Mouse (Mus musculus): ENCODE data around the gene Zkscan14.
A peak's percentile ranks its signal among the peaks of the same experiment; 100 is the strongest.
"Not testable (repeated sequence)": the region's sequence is repeated elsewhere in the genome, so short reads cannot be mapped to it uniquely, and the experiment has no call there.

Gene Zkscan14

DNA sequence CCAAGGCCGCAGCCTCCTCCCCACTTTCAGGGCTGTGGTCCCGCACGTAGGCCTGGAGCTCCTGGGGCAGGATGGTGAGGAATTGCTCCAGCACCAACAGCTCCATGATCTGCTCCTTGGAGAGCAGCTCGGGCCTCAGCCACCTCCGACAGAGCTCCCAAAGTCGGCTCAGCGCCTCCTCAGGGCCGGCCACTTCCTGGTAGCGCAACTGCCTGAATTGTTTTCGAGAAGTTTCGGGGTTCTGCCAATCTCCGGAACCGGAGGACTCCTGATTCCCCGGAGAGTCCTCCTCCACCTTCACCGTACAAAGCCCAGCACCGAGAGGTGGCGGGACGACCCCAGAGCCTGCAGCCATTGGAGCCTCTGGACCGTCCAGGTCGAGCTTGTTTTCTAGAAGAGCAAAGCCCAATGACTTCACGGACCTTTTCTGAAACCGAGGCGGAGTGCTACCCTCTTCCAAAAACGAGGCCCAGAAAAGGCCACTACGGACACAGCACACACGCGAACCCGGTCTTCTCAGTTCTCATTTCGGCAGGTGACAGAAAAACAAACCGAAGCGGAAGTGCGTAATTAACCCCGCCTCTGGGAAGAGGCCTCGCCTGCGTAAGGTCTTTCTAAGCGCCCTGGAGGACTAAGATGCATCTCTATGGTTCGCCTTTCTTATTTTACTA, at the start of gene Zkscan14:
TSS of gene Zkscan14 (minus strand) at position 548 of the 671 bp plus-strand sequence.
- peak; percentile 33 to 64 for DNase-seq

DNA sequence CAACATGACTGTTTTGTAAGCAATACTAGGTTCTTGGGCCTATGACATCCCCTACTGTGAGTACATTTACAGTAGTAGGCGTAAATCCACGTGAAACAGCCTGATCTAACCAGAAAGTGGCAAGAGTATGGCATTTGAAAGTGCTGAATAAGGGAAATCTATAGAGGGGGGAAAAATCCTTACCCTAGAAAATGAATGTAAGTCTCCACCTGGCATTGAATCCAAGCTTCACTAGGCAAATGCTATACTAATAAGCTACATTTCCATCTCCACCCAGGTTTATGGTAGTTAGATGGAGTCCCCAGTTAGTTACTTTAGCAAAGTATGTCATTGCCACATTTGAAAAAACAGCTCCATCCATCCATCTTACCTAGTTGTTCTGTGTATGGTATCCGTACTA, 47.9 kb upstream of the Zkscan14 start:
- no peak for DNase-seq

GRCm38 (mm10) chr5:145234636-145235035, 33.0 kb upstream of the Zkscan14 start:
- no peak for DNase-seq

GRCm38 (mm10) chr5:145231893-145232411, 30.3 kb upstream of the Zkscan14 start:
- no peak for DNase-seq

DNA sequence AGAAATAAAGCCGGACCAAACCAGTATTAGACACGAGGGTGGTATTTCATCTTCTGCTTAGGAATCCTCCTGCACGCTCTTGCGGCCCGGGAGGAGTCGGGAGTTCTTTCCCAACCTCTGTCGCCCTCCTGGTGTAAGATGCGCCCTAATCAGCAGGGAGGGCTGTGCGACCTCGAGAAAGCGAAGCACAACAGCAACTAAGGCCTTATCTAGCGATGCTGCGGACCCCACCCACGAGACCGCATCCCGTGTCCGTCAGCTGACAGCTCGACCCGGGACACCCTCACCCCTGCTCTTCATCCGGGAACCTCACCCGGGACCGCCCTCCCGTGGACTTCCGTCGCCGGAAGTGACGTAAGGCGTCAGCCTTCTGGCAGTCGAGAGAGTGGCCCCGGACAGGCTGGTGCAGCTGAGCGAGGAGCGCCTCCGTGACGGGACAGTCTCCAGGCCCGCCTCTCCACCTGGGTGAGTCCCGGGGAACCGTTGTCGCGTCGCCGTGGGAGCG, 29.8 kb upstream of the Zkscan14 start, which contains the start of gene Zfp655:
TSS of gene Zfp655 (plus strand) at position 349 of the 505 bp plus-strand sequence.
- peak; percentile 95 to 97 for DNase-seq

DNA sequence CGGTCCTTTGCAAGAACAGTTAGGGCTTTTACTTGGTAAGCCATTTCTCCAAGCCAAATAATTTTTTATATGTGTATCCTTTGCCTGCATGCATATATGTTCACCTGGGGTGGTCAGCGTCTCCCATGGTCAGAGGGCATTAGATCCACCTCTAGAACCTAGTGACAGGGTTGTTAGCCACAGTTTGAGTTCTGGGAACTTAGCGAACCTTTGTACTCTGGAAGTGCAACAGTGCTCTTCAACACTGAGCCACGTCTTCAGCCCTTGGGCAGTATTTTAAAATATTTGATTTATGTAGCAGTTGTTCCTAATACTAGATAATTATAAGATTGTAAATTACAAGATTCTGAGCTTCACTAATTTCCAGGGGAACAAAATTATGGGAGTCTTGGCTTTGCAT, 29.0 kb upstream of the Zkscan14 start:
- no peak for DNase-seq

DNA sequence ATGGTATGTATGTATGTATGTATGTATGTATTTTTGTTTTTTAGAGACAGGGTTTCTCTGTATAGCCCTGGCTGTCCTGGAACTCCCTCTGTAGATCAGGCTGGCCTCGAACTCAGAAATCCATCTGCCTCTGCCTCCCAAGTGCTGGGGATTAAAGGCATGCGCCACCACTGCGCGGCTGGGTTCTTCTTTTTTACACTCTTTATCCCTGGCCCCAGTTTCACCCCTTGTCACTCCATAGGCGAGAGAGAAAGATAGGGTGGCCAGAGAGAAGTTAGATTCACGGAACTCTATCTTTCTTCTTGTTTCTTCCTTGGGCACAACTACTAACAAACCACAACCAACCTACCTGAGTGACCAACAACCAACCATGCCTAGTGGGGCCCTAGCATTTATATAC, 27.6 kb upstream of the Zkscan14 start:
- DNase-seq, result not testable (repeated sequence)

DNA sequence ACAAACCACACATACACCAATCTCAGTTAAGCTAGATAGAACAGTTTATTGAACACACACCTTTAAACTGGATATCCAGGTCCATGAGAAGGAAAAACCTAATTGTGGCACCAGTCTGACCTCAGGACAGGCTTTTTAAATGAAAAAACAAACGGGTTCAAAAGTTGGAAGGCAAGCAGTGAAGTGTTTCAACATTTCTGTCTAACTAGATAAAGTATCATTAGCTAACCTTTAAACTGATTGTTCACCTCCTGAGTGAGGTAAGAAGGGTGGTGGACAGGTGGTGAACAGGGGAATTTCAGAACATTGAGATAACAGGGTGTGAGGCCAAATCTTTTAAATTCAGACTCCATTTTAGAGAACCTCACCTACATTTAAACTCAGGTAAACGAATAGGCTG, 24.8 kb upstream of the Zkscan14 start:
- no peak for DNase-seq

- DNase-seq, result no peak
Observed at GRCm38 (mm10) chr5:145223395-145223794, 21.7 kb upstream of the Zkscan14 start.

GRCm38 (mm10) chr5:145222840-145223239, 21.2 kb upstream of the Zkscan14 start:
- DNase-seq, result no peak

- no peak for DNase-seq
Observed at GRCm38 (mm10) chr5:145219981-145220380, 18.3 kb upstream of the Zkscan14 start.

- DNase-seq, result no peak
Observed at GRCm38 (mm10) chr5:145218671-145219070, 17.0 kb upstream of the Zkscan14 start.

GRCm38 (mm10) chr5:145218206-145218605, 16.5 kb upstream of the Zkscan14 start:
- no peak for DNase-seq

DNA sequence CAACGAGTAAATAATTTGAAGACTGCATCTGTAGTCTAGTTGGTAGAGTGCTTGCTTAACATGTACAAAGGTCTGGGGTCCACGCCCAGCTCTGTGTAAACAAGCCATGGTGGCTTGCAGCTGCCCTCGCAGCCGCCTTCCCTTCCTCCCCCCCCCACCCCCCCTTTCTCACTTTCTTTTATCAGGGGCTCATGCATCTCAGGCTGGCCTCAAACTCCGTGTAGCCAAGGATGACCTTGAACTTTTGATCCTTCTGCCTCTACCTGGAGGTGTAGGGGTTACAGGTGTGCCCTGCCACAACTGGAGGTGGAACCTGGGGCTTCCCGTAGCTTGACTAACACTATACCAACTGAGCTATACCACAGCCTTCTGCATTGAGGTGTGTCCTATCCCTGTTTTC, 16.1 kb upstream of the Zkscan14 start:
- no peak for DNase-seq

DNA sequence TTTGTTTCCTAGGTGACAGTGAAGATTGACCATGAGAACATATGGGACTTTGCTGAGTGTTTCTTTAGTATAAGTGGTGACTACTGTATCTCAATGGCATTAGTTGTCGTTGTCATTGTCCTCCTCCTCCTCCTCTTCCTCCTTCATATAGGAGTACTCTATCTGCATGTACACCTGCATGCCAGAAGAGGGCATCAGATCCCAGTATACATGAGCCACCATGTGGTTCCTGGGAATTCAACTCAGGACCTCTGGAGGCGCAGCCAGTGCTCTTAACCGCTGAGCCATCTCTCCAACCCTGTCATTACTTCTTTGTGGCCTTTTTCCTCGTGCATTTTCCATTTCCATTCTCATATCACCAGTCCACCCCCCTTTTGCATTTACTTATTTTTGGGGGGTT, 13.0 kb upstream of the Zkscan14 start:
- no peak for DNase-seq

DNA sequence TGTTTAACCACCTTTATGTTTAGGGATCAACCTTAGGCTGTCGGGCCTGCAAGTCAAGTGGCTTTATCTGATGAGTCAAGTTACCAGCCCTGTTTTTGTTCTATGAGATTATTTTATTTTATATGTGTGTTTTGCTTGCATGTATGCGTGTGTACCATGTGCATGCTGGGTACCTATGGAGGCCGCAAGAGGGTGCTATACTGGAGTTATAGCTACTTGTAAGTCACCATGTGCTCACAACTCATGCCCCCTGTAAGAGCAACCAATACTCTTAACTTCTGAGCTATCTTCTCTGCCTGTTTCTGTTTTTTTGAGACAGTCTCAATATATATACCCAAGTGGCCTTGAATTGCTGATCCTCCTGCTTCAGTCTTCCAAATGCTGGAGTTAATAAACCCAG, 11.8 kb upstream of the Zkscan14 start:
- DNase-seq, result no peak

DNA sequence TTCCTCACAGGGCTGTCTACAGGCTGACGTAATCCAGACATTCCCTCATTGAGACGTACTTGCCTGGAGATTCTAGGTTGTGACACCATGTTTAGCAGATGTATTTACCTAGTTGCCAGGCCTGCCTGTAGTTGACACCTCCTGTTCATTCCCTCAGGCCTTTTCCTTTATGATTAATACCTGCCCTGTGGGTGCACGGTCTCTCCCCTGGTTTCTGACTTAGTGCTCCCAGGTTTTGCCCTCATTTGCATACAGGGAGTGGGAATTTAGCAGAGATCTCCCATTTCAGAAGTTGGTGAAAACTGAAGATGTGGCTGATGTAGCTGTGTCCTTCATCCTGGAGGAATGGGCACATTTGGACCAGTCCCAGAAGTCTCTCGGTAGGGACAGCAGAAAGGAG, 10.5 kb upstream of the Zkscan14 start:
- DNase-seq, result no peak

DNA sequence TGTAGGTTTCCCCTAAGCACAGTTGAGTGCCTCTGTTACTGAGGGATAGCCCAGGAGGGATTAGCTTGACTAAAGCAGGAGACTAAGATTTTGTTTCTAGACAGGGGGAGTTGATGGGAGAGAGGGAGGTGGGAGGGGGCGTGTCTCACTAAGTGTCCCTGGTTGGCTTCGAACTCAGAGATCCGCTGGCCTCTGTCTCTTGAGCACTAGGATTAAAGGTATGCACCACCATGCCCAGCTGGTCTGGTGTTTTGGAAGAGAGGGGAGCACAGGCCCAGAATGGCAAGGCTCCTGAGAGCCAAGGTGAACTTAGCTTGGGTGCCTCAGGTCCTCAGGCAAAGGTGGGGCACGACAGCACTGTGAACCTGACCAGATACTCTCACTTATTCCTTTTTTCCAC, 9.7 kb upstream of the Zkscan14 start:
- no peak for DNase-seq

- not testable (repeated sequence) for DNase-seq
Observed at GRCm38 (mm10) chr5:145208391-145208790, 6.7 kb upstream of the Zkscan14 start.

- no peak for DNase-seq
Observed at GRCm38 (mm10) chr5:145207954-145208353, 6.3 kb upstream of the Zkscan14 start.

GRCm38 (mm10) chr5:145207385-145207784, 5.7 kb upstream of the Zkscan14 start:
- DNase-seq, result no peak

DNA sequence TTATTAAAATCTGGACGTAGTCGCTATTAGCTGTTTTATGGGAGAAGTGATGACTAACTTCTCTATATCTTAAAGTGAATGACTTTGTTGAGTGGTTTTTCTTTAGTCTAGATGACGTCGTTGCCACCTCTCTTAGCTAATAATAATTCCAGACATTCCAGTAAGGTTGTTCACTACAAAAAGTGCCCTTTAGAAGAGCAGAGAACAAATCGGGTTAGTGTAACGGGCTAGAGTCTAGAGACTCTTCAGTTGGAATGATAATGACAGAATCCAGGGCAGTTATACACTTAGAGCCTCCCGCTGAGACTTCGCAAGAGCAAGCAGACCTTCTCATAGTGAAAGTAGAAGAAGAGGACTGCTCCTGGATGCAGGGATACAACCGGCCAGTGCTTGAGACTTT, 3.4 kb upstream of the Zkscan14 start:
- DNase-seq, result no peak

DNA sequence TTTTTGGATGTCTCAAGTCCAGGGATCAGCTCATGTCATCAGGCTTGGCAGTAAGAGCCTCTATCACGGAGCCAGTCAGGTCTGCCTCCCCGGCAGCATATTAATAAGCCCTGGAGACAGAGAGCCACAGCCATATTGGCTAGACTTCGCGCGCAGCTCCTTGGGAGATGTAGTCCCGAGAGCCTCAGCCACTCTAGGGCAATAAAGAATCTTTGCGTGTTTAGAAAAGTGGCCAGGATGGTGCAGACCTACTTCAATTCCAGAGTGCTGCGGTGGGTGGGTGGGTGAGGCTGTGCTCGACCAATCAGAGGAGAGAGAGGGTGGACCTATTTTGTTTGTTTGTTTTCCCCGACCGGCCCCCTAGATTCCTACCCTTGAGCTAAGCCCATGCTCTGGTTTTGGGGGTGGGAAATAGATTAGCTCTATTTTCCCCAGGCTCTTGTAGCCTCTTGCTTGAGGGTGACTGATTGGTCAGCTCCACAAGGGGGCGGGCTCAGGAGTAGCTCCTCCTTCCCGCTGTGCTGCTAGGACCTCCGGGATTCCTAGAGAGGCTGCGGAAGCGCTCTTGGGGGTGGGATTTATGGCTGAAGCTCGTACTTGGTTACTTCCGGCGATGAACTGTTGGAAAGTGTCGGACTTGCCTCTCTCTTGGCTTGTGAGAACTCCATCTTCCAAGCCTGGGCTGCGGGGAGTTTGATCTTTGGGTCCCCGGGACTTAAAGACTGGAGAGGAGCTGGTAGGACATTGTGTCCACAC, 2.4 kb upstream of the Zkscan14 start, which contains the start of gene Zkscan5:
TSS of gene Zkscan5 (plus strand) at position 627 of the 756 bp plus-strand sequence.
- DNase-seq, result peak; percentile 96 to 97

DNA sequence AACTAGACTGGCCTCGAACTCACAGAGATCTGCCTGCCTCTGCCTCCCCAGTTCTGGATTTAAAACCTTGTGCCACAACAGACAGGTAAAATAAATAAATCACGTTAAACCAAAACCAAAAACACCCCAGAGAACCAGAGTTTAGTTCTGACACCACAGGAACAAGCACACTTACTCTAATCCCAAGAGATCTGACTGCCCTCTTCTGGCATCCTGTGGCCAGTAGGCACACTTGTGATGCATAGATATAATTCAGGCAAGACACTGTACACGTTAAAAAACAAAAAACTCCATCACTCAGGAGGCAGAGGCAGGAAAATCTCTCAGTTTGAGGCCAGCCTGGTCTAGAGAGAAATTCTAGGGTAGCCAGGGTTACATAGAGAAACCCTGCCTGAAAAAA, 778 bp upstream of the Zkscan14 start:
- no peak for DNase-seq
